Mouse (Mus musculus) kidney, postnatal 36 days (tissue): ENCODE results near the gene Adgre5.
A peak's percentile ranks its signal among the peaks of the same experiment; 100 is the strongest.

Experiments used
- DNase-seq, 2 experiments: peaks; one replicate each; pipeline ENCODE4 v3.0.0; 2021 to 2022; ENCODE audit warnings: mixed read lengths in 2 of 2

Adgre5 gene

GRCm38 (mm10) chr8:83721405-83722025 lies 19.6 kb downstream of the Adgre5 start:
- peak; percentile 88 to 89 for DNase-seq

- DNase-seq: no peak
Observed at GRCm38 (mm10) chr8:83719693-83720092, 21.4 kb downstream of the Adgre5 start.

GRCm38 (mm10) chr8:83719048-83719447 lies 22.1 kb downstream of the Adgre5 start:
- no peak for DNase-seq

GRCm38 (mm10) chr8:83716563-83716962 lies 24.6 kb downstream of the Adgre5 start:
- DNase-seq: no peak

GRCm38 (mm10) chr8:83715771-83716170 lies 25.4 kb downstream of the Adgre5 start:
- no peak for DNase-seq

GRCm38 (mm10) chr8:83715031-83715690 lies 26.0 kb downstream of the Adgre5 start, which contains the start of gene Ddx39:
TSS of gene Ddx39 (plus strand) at chr8:83715177.
- peak; percentile 96 to 100 for DNase-seq

GRCm38 (mm10) chr8:83714676-83715030 lies 26.5 kb downstream of the Adgre5 start:
- DNase-seq: no peak

- no peak for DNase-seq
Observed at GRCm38 (mm10) chr8:83707554-83707953, 33.6 kb downstream of the Adgre5 start.

GRCm38 (mm10) chr8:83706411-83706810 lies 34.7 kb downstream of the Adgre5 start:
- DNase-seq: no peak

GRCm38 (mm10) chr8:83703426-83703825 lies 37.7 kb downstream of the Adgre5 start:
- no peak for DNase-seq

GRCm38 (mm10) chr8:83700423-83701085 lies 40.6 kb downstream of the Adgre5 start:
- DNase-seq: peak in 1 of 2 experiments; percentile 34

GRCm38 (mm10) chr8:83699566-83699965 lies 41.6 kb downstream of the Adgre5 start:
- no peak for DNase-seq

GRCm38 (mm10) chr8:83698661-83699453 lies 42.3 kb downstream of the Adgre5 start, which contains the start of gene Pkn1:
TSS of gene Pkn1 (minus strand) at chr8:83699179.
- DNase-seq: peak; percentile 83 to 91

GRCm38 (mm10) chr8:83698291-83698660 lies 42.9 kb downstream of the Adgre5 start:
- DNase-seq: peak; percentile 43 to 72

- DNase-seq: peak; percentile 76 to 84
Observed at GRCm38 (mm10) chr8:83697374-83698220, 43.5 kb downstream of the Adgre5 start.

- DNase-seq: peak; percentile 30 to 42
Observed at GRCm38 (mm10) chr8:83695351-83696106, 45.6 kb downstream of the Adgre5 start.

GRCm38 (mm10) chr8:83694369-83695160 lies 46.6 kb downstream of the Adgre5 start:
- peak in 1 of 2 experiments; percentile 29 for DNase-seq

- peak in 1 of 2 experiments; percentile 56 for DNase-seq
Observed at GRCm38 (mm10) chr8:83693609-83694236, 47.4 kb downstream of the Adgre5 start.

- no peak for DNase-seq
Observed at GRCm38 (mm10) chr8:83689264-83689663, 51.9 kb downstream of the Adgre5 start.

- DNase-seq: no peak
Observed at GRCm38 (mm10) chr8:83684517-83684916, 56.6 kb downstream of the Adgre5 start.
